Mouse (Mus musculus) right cerebral cortex, adult 2 months (tissue): ENCODE measurements around the gene Emp1.

Source experiments
- DNase-seq, 2 experiments: peaks; one replicate each; pipeline ENCODE4 v3.0.0; 2021 to 2022; ENCODE audit warnings: low spot score in 2 of 2

Gene Emp1

GRCm38 (mm10) chr6:135362459-135363159, at the start of gene Emp1:
Gene Emp1, plus strand, starts transcription at chr6:135362545.
- peak; percentile 70 to 79 for DNase-seq

GRCm38 (mm10) chr6:135313981-135314380, 48.4 kb upstream of the Emp1 start:
- DNase-seq, result no peak

GRCm38 (mm10) chr6:135316141-135316540, 46.2 kb upstream of the Emp1 start:
- DNase-seq, result no peak

- DNase-seq, result no peak
These were observed 42.9 kb upstream of the Emp1 start for GRCm38 (mm10) chr6:135319431-135319933.

GRCm38 (mm10) chr6:135322749-135323148, 39.6 kb upstream of the Emp1 start:
- DNase-seq, result no peak

- no peak for DNase-seq
These were observed 38.9 kb upstream of the Emp1 start for GRCm38 (mm10) chr6:135323311-135323982.

- DNase-seq, result no peak
These were observed 38.2 kb upstream of the Emp1 start for GRCm38 (mm10) chr6:135324111-135324510.

- no peak for DNase-seq
These were observed 37.6 kb upstream of the Emp1 start for GRCm38 (mm10) chr6:135324686-135325300.

- no peak for DNase-seq
These were observed 35.5 kb upstream of the Emp1 start for GRCm38 (mm10) chr6:135326847-135327246.

- no peak for DNase-seq
These were observed 30.4 kb upstream of the Emp1 start for GRCm38 (mm10) chr6:135331916-135332315.

- no peak for DNase-seq
These were observed 29.5 kb upstream of the Emp1 start for GRCm38 (mm10) chr6:135332737-135333281.

- no peak for DNase-seq
These were observed 28.2 kb upstream of the Emp1 start for GRCm38 (mm10) chr6:135333994-135334651.

GRCm38 (mm10) chr6:135336376-135336775, 26.0 kb upstream of the Emp1 start:
- no peak for DNase-seq

- no peak for DNase-seq
These were observed 21.8 kb upstream of the Emp1 start for GRCm38 (mm10) chr6:135340355-135341075.

- DNase-seq, result no peak
These were observed 21.3 kb upstream of the Emp1 start for GRCm38 (mm10) chr6:135341076-135341378.

- DNase-seq, result no peak
These were observed 10.6 kb upstream of the Emp1 start for GRCm38 (mm10) chr6:135351638-135352302.

- no peak for DNase-seq
These were observed 9.8 kb upstream of the Emp1 start for GRCm38 (mm10) chr6:135352537-135352936.

GRCm38 (mm10) chr6:135354953-135355352, 7.4 kb upstream of the Emp1 start:
- DNase-seq, result no peak

GRCm38 (mm10) chr6:135360331-135360730, 2.0 kb upstream of the Emp1 start:
- no peak for DNase-seq

- DNase-seq, result no peak
These were observed 267 bp upstream of the Emp1 start for GRCm38 (mm10) chr6:135362098-135362458.
